8 mouse cellular contexts compared by ENCODE assay signal in the genomic region with DNA sequence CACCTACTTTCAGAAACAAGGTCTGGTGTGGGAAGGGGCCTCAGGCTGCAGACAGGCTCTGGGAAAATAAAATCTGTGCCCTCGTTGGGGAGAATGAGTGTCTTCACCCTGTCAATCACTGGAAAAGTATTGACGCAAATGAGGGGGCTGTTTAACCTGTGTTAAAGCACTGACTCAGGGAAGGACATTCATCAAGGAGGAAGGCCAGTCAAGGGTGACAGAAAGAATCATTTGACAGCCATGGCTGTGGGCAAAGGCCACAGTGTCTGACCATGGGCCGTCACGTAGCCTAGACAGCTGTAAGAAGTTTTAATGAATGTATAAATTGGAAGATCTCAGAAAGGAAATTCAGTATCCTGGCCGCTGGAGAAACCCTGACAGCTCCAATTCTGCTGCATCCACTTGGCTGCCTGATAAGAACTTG. TPM values are rescaled to one million over a fixed set of nuclear protein-coding genes. Genes with fewer than 3 reads are reported as not detected.
DNase-seq lines count a peak whose midpoint lies in the region; ATAC-seq and TF ChIP-seq lines count a peak whose summit lies in the region.

No protein-coding gene starts in this region.

- H3K36me3 ChIP-seq in embryonic facial prominence, embryonic 10.5 days (replicated peaks): no peaks in the 10 kb centered on the region
- no peaks in the 10 kb centered on the region for H3K36me3 ChIP-seq in liver, embryonic 12.5 days

- no peak for ATAC-seq in liver, embryonic 12.5 days

- no peak overlapping the region for H3K4me2 ChIP-seq in liver, embryonic 12.5 days

- no peaks in the 10 kb centered on the region for H3K27me3 ChIP-seq in embryonic facial prominence, embryonic 10.5 days (replicated peaks; ENCODE audit: low read depth, poor library complexity, severe bottlenecking)
- no peaks in the 10 kb centered on the region for H3K27me3 ChIP-seq in liver, embryonic 12.5 days (replicated peaks)

- H3K27ac ChIP-seq in layer of hippocampus, adult 2 months: peak overlapping the region; percentile 92; the same call in 1 of the 2 replicates
- peak overlapping the region; percentile 72; the same call in 1 of the 2 replicates for H3K27ac ChIP-seq in embryonic facial prominence, embryonic 10.5 days (replicated peaks)
- H3K27ac ChIP-seq in liver, embryonic 12.5 days: peak overlapping the region; percentile 81

- 72% methylated on average over 5 of the region's 5 CpGs for WGBS in embryonic facial prominence, embryonic 10.5 days
- 41% methylated on average over 5 of the region's 5 CpGs for WGBS in liver, embryonic 12.5 days (ENCODE audit: insufficient replicate concordance)

- H3K4me3 ChIP-seq in layer of hippocampus, adult 2 months: no peak overlapping the region
- H3K4me3 ChIP-seq in embryonic facial prominence, embryonic 10.5 days: no peak overlapping the region
- H3K4me3 ChIP-seq in liver, embryonic 12.5 days: no peak overlapping the region

- no peak overlapping the region for H3K9ac ChIP-seq in liver, embryonic 12.5 days

- no peaks in the 10 kb centered on the region for H3K9me3 ChIP-seq in embryonic facial prominence, embryonic 10.5 days
- no peaks in the 10 kb centered on the region for H3K9me3 ChIP-seq in liver, embryonic 12.5 days (replicated peaks)

- no peak for DNase-seq in layer of hippocampus, adult 2 months (ENCODE audit: low spot score in 2 of 2)
- DNase-seq in layer of hippocampus, postnatal 14 days (ENCODE audit: low spot score in 2 of 2): no peak
- peak; percentile 73 for DNase-seq in adrenal gland, adult 2 months
- DNase-seq in embryonic facial prominence, embryonic 10.5 days (ENCODE audit: low spot score): no peak
- DNase-seq in right cerebral cortex, adult 2 months (ENCODE audit: low spot score in 2 of 2): no peak
- no peak for DNase-seq in urinary bladder, adult 2 months (ENCODE audit: low spot score)
- no peak for DNase-seq in layer of hippocampus, postnatal 25 days (ENCODE audit: extremely low spot score in 1 of 2, low spot score in 1 of 2)

- TF ChIP-seq CTCF in layer of hippocampus, adult 2 months (conservative IDR thresholded peaks at IDR 0.05): no peak

- H3K4me1 ChIP-seq in embryonic facial prominence, embryonic 10.5 days: peaks cover 25% of the 10 kb centered on the region
- H3K4me1 ChIP-seq in liver, embryonic 12.5 days: peaks cover 27% of the 10 kb centered on the region

RNA-seq across cellular contexts. Expression of a gene that starts 18.2 kb away (rescaled TPM):
- 10 to 100 TPM; 16.5 to 16.9 TPM for total RNA-seq in layer of hippocampus, adult 2 months (2021)
- total RNA-seq in layer of hippocampus, postnatal 14 days (2021): 10 to 100 TPM; 14.3 to 15.6 TPM
- total RNA-seq in adrenal gland, adult 2 months (2021): 10 to 100 TPM; 21.7 to 21.9 TPM
- 38.0 and 43.9 TPM in 2 replicates for polyA plus RNA-seq in adrenal gland, adult 2 months (2012; rRNA removed)
- polyA plus RNA-seq in embryonic facial prominence, embryonic 10.5 days (2016; fragmentation: Nextera tagmentation; extraction: Ambion mirVana): 20.8 and 25.4 TPM in 2 replicates
- polyA plus RNA-seq in liver, embryonic 12.5 days (2016; fragmentation: Nextera tagmentation; extraction: Ambion mirVana): 13.8 and 15.6 TPM in 2 replicates
- polyA plus RNA-seq in urinary bladder, adult 2 months (2012; rRNA removed): 47.1 and 75.2 TPM in 2 replicates
- total RNA-seq in layer of hippocampus, postnatal 25 days (2021): 10 to 100 TPM; 11.5 to 17.4 TPM

RNA-seq across cellular contexts. Expression of a gene that starts 46.2 kb away (rescaled TPM):
- 100 to 1,000 TPM; 365 to 385 TPM for total RNA-seq in layer of hippocampus, adult 2 months (2021)
- 100 to 1,000 TPM; 439 to 441 TPM for total RNA-seq in layer of hippocampus, postnatal 14 days (2021)
- 10 to 100 TPM in 1 of 2 experiments, 1 to 10 TPM in 1; 8.4 to 18.1 TPM for total RNA-seq in adrenal gland, adult 2 months (2021)
- 21.0 and 21.7 TPM in 2 replicates for polyA plus RNA-seq in adrenal gland, adult 2 months (2012; rRNA removed)
- 9.3 and 9.6 TPM in 2 replicates for polyA plus RNA-seq in embryonic facial prominence, embryonic 10.5 days (2016; fragmentation: Nextera tagmentation; extraction: Ambion mirVana)
- 10.5 and 12.4 TPM in 2 replicates for polyA plus RNA-seq in liver, embryonic 12.5 days (2016; fragmentation: Nextera tagmentation; extraction: Ambion mirVana)
- polyA plus RNA-seq in urinary bladder, adult 2 months (2012; rRNA removed): 123 and 150 TPM in 2 replicates
- total RNA-seq in layer of hippocampus, postnatal 25 days (2021): 100 to 1,000 TPM; 420 to 434 TPM

Comparison
In these comparisons a context has a peak if more than half of its experiments do, and no peak if none do; other contexts are left out.
1. RNA of a gene that starts 46.2 kb away (total RNA-seq): 439 to 441 TPM in layer of hippocampus, postnatal 14 days, 420 to 434 TPM in layer of hippocampus, postnatal 25 days and 365 to 385 TPM in layer of hippocampus, adult 2 months; 8.4 to 18.1 TPM in adrenal gland, adult 2 months; every median in the first group is over 10 times any median in the second.
2. Peak in every context shown above with its lines, with median percentiles within 50 percentile points of each other: H3K27ac ChIP-seq.